Mouse (Mus musculus): ENCODE data around the gene Zap70.

The Zap70 gene

DNA sequence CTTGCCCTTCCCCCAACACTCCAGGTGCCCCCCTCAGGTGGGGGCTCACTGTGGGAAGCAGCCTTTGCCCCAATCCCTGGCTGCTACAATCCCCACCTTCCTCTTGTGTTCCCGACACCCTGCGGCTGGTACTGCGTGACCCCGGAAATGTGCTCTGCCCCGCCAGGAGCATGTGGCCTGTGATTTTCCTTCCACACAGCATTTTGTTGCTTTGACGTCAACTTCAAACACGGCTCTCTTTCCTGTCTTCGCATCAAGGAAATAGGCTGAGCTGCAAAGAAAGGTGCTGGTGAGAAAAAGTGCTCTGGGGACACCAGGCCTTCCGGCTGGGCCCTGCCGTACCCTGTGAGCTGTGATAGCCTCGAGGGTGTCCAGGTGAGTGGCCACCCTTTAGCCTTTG, at the start of gene Zap70:
Gene Zap70 (plus strand): TSS at position 231 of the 400 bp plus-strand sequence.
- DNase-seq: no peak

DNA sequence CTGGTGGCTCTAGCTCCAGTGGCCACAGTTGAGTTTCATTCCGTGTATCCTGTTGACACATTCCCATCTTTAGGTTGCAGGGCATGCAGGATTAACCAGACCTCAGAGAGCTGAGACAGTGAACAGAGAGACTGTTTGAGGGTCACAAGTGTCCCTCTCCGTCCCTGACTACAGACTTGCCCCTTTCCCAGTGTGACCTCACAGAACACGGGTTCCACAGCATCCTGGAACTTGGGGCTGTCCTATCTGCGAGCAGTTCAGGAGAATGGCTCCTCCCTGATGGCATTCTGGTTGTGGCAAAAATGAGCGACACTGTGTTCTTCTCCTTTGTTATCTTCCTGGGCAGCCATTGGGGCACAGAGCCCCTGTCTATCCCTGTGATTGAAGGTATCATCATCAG, 47.3 kb upstream of the Zap70 start, which contains the start of gene Actr1b:
Gene Actr1b (minus strand): TSS at position 112 of the 400 bp plus-strand sequence.
- DNase-seq: no peak

DNA sequence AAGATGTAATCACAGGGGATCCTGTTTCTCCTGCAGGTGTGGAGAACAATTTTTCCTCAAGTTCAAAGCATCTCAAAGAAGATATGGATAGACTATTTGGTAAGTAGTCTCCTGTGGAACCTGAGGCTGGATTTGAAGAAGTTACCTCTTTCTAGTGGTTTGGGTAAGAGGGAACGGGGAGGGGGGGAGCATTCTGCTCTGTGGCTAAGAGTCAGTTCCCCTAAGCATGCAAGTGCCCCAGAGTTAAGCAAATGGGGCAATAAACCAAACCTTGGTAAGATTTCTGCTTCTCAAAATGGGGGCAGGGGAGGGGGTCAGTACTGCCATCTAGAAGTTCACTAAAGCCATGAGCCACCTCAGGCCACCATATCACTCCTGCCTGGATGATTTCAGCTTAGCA, 42.8 kb upstream of the Zap70 start:
- DNase-seq: no peak

DNA sequence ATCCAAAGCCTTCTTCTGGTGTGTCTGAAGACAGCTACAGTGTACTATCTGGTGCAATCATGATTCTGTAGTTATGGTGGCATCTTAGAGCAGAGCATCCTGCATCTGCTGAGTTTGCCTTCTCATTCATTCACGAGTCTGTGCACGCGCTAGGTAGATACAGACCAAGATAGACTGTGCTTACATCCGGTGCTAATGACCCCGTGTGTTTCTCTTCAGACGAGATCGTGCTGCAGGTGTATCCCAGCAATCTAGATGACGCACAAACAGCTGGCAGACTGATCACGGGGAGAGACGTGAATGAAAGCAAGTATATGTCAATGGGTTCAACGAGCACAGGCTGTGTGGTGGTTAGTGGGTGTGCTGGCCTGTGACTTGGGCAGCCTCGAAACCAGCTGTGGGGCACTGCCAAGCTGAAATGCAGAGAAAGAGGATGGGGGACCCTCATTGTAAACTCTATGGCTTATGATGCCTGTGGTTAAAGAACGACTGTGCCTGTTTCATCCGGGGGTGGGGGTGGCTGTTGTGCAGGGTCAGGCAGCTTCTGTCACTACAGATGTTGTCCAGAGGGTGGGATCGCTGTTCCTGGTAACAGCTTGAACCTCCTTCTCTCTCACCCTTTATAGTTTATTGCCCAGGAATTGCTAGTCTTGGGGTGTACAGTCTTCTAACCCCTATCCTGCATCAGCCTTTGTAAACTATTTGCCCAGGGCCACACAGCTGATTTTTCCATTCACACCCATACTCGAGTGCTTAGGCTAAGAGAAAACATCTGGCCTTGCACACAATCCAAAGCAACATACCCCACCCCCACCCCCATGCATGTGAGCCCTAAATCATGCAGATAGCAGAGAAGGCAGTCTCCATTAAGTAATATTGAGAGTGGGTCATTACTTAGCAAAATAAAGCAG, 38.2 kb upstream of the Zap70 start:
- DNase-seq: no peak

DNA sequence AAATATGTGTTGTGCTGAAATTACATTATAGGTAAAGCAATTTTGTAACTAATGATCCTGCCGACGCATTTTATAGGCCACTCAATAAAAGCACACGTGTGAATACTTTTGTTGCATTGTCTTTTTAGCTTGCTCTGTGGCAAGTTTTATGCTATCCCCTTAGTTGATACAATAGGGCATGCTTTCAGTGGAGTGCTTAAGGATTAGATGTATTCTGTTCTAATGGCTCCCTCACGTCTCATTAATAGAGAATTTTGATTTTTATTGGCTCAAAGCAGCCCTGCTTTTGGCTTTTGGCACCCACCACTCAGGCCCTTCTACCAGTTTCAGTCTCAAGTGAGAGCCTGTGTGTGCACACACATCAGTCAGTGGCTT, 37.6 kb upstream of the Zap70 start:
- no peak for DNase-seq

DNA sequence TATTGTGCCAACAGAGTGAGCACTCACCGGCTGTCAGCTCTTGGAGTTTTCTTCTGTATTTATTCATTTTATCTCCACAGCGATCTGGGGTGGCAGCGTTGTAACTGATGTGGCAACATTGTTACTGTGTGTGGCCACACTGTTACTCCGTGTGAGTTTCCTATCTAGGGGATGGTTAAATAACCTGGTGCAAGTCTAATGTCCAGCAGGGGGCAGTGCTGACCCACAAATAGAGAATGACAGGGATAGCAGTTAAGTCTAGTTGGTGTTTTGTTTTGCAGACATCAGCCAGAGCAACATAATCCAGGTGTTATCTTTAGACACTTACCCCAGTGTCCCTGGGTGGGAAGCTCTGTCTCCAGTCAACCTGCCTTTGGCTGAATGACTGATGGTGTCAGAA, 24.3 kb upstream of the Zap70 start:
- peak; percentile 81 to 89 for DNase-seq

DNA sequence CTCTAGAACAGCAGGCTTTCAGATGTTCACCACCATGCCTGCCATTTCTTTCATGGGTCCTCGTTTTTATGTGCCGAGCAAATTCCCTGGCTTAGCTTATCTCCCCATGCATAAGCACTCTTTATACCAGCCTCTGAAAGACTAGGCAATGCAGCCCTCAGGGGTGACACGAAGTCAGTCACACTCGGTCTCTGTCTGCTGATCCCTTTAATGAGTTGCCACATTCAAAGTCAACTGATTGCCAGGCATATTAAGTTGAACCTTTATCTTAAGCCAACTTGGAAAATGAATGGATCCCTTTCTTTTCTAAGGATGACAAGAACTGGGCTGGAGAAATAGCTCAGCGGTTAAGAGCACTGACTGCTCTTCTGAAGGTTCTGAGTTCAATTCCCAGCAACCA, 22.4 kb upstream of the Zap70 start:
- no peak for DNase-seq

DNA sequence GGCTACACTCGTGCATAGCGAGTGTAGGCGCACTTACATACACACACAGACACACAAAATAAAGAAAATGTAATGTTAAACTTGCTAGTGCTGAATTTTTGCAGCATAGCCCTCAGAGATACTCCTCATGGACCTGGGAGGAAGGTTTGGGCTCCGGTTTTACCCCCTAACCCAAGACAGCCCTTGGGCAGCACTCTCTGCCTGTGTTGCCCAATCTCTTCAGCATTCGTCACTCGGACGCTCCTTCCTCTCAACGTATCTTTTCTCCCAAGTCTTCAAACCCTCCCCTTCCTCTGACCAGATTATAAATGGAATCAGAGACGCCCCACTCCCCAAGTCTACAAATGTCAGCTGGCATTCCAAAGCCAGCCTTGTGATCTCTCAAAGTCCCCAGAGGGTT, 18.6 kb upstream of the Zap70 start:
- DNase-seq: no peak

DNA sequence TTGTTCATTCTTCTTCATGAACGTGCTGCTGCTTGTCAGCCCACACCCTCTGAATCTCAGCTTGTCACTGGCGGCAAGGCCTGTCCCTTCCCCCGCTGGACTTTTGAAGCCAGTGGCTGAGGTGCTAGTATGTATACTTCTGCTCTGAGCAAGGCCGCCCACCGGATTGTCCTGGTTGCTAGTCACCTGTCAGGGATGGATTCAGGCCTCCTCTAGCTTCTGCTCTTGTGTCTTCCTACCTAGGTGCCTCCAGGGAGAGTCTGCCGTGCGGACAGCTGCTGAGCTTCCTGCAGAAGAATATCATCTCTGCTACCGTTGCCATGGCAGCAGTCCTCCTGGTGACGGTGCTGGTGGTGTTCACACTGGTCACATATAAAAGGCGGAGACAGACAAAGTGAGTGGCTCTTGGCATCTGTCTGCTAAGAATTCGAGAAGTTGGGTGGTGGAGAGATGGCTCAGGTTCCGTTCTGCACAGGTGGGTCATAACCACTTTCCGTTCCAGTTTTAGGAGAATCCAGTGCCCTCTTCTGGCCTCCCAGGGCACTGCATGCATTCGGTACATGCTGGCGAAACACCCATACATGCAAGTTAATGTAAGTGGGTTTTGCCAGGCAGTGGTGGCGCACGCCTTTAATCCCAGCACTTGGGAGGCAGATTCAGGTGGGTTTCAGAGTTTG, 17.2 kb upstream of the Zap70 start:
- DNase-seq: peak; percentile 86 to 89

DNA sequence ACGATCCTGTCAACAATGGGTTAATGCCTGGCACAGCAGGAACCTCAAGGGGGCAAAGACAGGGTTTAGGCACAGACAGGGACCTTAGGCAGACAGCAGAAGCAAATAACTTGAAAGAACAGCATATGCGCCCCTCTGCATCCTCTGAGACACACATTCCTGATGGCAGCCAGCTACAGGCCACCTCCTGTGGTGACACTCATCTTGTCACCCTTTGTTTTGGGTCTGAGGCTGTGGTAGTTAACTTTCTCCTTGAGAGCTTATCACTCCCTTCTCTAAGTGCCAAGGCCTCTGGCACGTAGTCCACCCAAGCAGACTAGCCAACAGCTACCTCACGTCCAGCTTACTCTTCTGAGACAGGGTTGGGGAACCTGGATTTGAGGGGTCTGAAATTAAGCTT, 15.9 kb upstream of the Zap70 start:
- no peak for DNase-seq

DNA sequence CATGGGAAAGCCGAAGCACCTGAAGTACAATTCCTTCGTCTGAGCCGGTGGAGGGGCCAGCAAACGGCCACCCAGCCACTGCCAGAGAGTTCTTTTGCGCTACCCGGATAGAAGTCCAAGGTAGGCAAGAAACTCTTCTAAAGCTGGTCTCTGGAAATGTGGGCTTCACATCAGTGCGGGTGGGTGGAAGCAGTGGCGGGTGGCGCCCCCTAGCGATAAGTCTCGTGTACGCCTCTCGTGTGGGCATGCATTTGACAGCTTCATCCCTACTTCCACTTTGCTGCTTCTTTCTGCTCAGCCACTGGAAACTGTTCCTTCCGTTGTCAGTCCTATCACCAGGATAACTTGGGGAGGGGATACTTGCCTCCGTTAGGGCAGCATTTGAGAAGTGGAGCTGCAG, 15.1 kb upstream of the Zap70 start:
- DNase-seq: peak; percentile 42 to 66

DNA sequence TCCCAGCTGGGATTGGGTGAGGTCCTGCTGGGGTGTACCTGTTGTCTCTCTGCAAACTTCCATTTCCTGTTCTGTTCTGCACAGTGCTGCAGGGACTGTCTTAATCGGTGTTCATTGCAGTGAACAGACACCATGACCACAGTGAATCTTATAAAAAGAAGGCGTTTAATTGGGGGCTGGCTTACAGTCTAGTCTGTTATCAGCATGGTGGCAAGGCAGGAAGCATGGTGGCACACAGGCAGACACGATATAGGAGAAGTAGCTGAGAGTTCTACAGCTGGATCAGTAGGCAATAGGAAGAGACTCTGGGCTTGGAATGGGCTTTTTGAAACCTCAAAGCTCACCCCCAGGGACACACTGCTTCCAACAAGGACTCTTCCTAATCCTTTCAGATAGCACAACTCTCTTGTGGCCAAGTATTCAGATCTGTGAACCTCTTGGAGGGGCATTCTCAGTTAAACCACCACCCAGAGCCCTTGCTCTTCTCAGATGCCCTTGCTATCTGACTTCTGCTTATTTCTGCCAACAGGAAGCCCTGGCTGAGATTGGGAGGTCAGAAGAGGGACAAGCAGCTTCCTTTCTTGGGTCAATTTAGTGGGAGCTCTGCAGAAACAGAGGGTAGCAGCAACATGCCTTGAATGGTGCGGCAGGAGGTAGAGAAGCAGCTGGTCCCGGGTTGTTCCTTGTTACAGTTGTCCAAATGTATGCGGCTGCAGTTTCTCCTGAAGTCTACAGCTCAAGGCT, 7.5 kb upstream of the Zap70 start:
- no peak for DNase-seq

DNA sequence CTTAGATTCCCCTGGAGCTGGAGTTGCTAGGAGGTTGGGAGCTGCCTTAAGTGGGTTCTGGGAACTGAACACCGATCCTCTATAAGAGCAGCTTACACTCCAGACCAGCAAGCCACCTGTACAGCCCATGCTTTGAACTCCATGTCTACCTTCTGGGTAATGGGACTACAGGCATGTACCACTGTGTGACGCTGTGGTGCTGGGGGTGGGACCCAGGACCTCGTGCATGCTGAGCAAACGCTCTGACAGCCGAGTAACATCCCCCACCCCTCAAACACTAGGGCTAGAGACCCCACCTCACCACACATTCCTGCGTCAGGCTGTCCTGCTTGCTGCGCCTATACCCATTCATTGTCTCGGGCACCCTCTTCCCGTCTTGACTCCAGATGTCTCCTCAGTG, 3.0 kb upstream of the Zap70 start:
- DNase-seq: no peak

DNA sequence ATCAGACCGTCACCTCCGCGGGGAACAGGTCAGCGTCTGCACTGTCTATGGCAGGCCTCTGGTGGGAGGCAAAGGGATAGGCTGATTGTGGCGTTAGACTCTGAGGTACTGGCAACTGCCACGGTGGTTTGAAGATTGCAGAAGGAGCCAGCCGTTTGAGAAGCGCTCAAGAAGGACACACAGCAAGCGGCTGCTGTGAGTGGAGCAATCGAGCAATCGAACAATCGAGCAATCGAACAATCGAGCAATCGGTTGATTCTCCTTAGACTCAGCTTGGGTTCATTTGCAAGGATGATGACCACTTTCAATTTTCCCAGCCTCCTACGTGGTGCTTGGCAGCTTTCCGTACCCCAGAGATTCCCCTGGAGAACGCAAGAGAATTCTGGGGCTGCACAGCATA, 2.5 kb upstream of the Zap70 start:
- no peak for DNase-seq

DNA sequence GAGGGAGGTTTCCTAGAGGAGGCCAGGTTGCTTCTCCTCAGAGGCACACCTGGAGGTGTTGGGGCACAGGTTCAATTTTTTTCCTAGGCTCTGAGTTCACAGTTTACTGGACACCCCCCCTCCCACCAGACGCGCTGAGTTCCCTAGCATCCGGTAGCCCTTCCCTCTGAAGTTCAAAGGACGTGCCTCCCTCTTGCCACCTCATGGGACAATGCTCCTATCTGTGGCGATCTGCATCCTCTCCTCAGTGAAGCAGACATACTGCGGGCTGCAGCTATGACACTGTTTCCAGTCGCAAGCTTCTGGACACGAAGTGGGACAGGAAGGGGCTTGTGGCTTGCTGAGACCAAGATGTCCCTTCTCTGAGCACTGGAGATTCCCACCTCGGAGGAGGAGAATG, 1.2 kb upstream of the Zap70 start:
- DNase-seq: no peak

DNA sequence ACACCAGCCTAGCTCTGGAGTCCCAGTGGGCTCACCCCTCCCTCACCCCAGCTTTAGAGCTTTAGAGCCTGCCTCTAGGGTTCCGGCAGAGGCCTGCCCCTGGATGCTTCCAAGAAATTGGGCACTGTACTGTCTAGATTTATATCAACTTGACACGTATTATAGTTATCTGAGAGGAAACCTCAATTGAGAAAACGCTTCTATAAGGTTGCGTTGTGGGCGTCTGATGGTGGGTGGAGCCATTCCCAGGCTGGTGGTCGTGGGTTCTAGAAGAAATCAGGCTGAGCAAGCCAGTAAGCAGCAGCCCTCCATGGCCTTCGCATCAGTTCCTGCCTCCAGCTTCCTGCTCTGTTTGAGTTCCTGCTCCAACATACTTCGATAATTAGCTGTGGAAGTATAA, 537 bp upstream of the Zap70 start:
- no peak for DNase-seq

DNA sequence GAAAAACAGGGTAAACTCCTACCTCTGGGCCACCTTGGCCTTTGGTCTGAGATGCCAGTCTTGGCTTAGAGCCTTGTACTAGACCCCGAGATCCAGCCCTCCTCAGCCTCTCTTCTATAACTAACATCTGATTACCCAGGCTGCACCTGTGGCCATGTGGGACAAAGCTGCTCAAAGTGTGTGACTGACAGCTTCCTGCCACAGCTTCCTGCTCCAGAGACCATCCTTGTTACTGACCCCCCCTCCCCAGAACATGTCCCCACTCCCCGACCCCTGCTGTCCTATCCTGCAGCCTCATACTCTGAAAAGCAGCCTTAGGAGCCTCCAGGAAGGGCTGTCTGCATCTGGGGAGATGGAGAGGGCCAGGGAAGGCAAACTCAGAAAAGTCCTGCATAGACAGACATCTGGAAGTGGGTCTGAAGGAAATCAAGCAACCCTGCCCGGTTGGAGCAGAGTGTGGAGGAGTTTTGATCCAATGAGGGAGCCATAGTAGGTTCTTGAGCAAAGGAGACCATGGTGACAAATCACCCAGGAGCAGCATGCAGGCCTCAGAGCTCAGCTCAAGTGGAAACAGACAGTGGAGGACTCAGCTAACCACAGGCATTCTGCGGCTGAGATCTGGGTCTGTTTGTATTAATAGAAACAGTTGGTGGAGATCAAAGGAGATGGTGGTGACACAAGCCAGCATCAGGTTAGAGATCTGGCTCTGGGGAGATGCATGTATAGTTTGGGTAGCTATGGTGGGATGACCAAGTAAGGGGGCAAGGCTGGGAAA, 5.0 kb downstream of the Zap70 start:
- DNase-seq: no peak

DNA sequence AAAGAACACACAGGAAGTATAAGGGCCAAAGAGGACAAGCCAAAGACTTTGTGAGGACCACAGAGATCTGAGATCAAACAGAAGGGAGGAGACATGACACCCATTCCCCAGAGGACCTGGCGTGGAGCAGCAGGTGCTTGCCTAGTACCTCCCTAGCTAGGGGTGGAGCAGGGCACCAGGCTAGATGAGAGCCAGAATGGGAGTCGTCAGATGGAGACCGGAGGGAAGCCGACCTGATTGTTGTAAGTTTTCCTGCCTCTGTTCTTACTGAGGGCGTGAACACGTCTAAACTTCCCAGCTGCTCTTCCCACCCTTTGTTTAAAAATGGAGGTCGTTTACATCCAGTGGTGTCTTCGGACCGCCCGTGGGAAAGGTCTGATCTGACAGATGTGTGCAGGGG, 5.7 kb downstream of the Zap70 start:
- no peak for DNase-seq

DNA sequence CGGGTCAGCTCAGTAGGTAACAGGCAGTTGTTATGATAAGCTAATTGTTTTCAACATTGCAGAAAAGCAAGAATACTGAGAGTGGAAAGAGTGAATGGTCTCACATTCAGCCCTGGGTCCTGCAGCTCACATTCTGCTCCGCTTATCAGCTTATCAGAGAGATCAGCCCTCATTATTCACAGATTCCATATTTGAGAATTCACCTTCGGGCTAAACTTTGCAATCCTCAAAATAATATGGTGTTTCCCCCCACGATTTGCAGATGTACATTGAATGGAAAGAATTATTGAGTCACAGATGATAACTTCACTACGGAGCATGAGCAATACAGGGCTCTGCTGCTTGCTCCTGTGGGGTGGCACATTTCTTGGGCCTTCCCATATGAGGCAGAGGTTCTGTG, 7.2 kb downstream of the Zap70 start:
- no peak for DNase-seq

DNA sequence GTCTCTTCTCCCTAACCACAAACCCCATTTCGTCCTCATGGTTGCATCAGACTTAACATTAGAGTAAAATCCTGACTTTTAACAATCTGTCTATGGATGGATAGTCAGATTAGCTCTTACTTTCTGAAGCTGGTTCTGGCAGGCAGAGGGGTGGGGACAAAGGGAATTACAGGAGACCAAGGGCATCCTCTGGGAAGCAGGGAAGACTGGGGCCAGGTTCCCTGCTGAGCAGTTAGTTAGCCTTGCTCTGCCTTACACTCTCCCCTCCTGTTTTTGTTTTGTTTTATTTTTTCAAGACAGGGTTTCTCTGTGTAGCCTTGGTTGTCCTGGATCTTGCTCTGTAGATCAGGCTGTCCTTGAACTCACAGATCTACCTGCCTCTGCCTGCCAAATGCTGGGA, 8.4 kb downstream of the Zap70 start:
- no peak for DNase-seq

DNA sequence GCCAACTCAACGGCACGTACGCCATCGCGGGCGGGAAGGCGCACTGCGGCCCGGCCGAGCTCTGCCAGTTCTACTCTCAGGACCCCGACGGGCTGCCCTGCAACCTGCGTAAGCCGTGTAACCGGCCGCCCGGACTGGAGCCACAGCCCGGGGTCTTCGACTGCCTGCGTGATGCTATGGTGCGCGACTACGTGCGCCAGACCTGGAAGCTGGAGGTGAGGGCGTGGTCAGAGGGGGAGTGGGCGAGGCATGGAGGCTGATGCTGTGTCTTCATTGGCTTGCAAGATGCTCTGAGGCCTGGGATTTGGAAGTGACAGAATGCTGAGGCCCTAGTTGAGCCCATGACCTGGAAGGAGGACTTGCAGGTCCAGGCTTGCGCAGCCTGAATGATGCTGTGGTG, 9.4 kb downstream of the Zap70 start:
- DNase-seq: peak in 1 of 2 experiments; percentile 17

DNA sequence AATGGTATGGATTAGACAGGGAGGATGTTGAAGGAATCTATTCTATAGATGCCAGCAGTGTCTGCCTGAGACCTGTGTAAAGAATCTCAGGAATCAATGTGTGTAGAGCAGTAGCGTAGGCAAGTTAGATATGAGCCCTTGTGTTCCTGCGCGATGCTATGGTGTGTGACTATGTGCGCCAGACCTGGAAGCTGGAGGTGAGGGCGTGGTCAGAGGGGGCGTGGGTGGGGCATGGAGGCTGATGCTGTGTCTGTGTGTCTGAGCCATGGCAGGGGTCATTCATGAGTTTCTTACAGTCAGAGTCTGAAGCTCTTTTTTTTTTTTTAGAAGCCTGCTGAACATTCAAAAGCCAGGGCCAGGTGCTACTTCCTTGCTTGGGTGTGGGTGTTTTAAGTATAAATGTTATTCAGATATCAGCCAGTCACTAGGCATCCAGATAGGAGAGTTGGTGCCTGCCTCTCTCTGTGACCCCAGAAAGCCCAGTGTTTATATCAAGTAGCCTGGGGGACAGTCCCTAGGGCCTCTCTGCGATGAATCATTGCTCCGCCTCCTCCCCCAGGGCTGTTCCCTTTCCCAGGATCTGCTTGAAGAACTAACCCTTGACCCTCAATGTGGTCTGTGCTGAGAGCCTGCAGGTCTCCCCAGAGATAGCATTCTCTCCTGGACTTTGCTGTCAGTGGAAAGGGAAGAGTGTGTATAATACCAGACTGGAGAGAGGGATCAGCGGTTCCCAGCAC, 10.8 kb downstream of the Zap70 start:
- no peak for DNase-seq

Data from cerebellum, postnatal 25 days (tissue).